Mouse (Mus musculus) left cerebral cortex, adult 2 months (tissue): Measurements from ENCODE around the gene Ap5z1. TPM values are rescaled to one million over a fixed set of nuclear protein-coding genes. Genes with fewer than 3 reads are reported as not detected.

Source experiments
- DNase-seq, 2 experiments: peaks; one replicate each; pipeline ENCODE4 v3.0.0; 2021 to 2022; ENCODE audit warnings: low spot score in 2 of 2, mixed read lengths in 1 of 2; ENCODE audit errors: extremely low spot score in 1 of 2
- H3K27ac ChIP-seq: fragments of 200-600 bp; 2 replicates; pipeline ENCODE4 v1.8.1; 2022
- H3K4me3 ChIP-seq: fragments of 200-600 bp; 2 replicates; pipeline ENCODE4 v1.8.1; 2022
- CTCF ChIP-seq: fragments of 200-600 bp; IDR thresholded peaks from 2 replicates; pipeline ENCODE4 v1.8.1; 2022; ENCODE audit warnings: antibody characterized with exemption, mild to moderate bottlenecking, moderate library complexity
- intact Hi-C: fragments of 180-260 bp; cut with DNase I; formaldehyde crosslinking; loops from one replicate; pipeline ENCODE4 v1.15.1; 2025
- total RNA-seq, 2 experiments: library from RNA; stranded (reverse); gene quantifications; 2 replicates each; pipeline ENCODE4 v1.2.3; 2021

Ap5z1 gene
- total RNA-seq, 2 experiments from 2014 or later, result 22.2 to 22.6 TPM

GRCm38 (mm10) chr5:142424627-142425349 lies 39.0 kb upstream of the Ap5z1 start:
- TF ChIP-seq CTCF, result no peak
- DNase-seq, result no peak
- intact Hi-C loops, result no loop called here
- Histone ChIP-seq H3K4me3 (no peak overlapping the region), H3K27ac (peak overlapping the region; percentile 72)

- Histone ChIP-seq H3K27ac (no peak overlapping the region), H3K4me3 (no peak overlapping the region)
- no peak for DNase-seq
- TF ChIP-seq CTCF, result no peak
- intact Hi-C loops, result no loop called here
Observed at GRCm38 (mm10) chr5:142426476-142426875, 37.3 kb upstream of the Ap5z1 start.

- no peak for DNase-seq
- intact Hi-C loops, result no loop called here
- Histone ChIP-seq H3K27ac (no peak overlapping the region), H3K4me3 (no peak overlapping the region)
- TF ChIP-seq CTCF, result no peak
Observed at GRCm38 (mm10) chr5:142427876-142428275, 35.9 kb upstream of the Ap5z1 start.

DNA sequence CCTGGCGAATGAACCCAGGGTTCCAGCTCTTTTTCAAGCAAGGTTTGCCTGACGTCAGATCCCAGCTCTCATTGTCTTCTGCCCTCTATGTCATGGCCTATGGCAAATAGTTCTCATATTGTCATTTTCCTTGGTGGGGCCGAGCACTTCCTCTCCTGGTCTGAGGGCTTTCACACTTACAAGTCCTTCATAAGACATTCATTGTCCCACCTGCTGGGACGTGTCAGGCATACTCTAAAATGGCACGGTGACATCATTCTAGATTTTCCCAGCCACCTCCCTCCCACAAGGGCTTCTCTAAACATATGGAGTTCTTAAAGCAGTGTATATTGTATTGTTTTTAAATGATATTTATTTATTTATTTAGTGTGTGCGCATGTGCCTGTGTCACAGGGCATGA lies 35.1 kb upstream of the Ap5z1 start:
- TF ChIP-seq CTCF, result no peak
- H3K27ac ChIP-seq, result no peak overlapping the region
- intact Hi-C loops, result no loop called here
- no peak for DNase-seq
- no peak overlapping the region for H3K4me3 ChIP-seq

GRCm38 (mm10) chr5:142431029-142431428 lies 32.7 kb upstream of the Ap5z1 start:
- intact Hi-C loops, result no loop called here
- no peak overlapping the region for H3K27ac ChIP-seq
- no peak overlapping the region for H3K4me3 ChIP-seq
- no peak for TF ChIP-seq CTCF
- DNase-seq, result no peak

GRCm38 (mm10) chr5:142431811-142432434 lies 31.8 kb upstream of the Ap5z1 start:
- H3K27ac ChIP-seq, result peak overlapping the region; percentile 72
- TF ChIP-seq CTCF, result no peak

GRCm38 (mm10) chr5:142432695-142433094 lies 31.0 kb upstream of the Ap5z1 start:
- intact Hi-C loops, result no loop called here
- no peak for TF ChIP-seq CTCF
- Histone ChIP-seq H3K4me3 (no peak overlapping the region), H3K27ac (peak overlapping the region; percentile 89)
- no peak for DNase-seq

More at GRCm38 (mm10) chr5:142431811-142432434, 31.8 kb upstream of the Ap5z1 start:
- no peak overlapping the region for H3K4me3 ChIP-seq
- intact Hi-C loops, result no loop called here
- DNase-seq, result no peak

DNA sequence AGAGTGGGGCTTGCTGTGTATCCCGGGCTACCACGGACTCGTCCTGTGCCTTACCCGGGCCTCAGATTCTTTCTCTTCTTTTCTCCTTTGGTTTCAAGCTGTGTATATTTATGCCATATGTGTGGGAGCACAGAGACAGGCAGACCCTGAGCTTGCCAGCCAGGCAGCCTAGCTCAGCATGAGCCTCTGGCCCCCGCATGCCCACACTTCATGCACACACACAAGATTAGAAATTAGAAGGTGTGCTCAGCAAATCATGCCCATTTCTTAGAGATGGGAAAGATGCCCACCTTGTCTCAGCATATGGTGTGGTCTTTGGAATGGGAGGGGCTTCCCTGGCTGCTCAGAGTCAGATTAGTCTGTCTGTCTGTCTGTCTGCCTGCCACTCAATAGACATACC lies 29.7 kb upstream of the Ap5z1 start:
- no peak for TF ChIP-seq CTCF
- intact Hi-C loops, result no loop called here
- peak overlapping the region; percentile 89 for H3K27ac ChIP-seq
- no peak overlapping the region for H3K4me3 ChIP-seq
- peak in 1 of 2 experiments; percentile 51 for DNase-seq

DNA sequence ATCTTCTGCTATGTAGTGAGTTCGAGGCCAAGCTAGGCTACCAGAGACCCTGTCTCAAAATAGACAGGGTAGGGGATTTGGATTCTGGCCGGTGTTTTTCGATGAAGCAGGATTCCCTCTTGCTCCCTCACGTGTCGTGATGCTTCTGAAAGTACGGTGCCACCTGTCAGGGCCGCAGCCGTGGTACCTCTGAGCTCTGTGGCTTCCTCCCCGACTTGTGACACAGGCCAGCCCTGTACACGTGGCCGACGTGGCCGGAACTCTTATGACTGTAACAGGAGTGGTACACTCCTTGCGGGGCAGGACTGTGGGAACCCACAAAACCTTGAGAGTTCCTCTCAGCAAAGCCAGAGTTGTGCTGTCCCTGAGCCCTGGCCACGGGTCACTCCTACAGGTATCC lies 28.0 kb upstream of the Ap5z1 start:
- TF ChIP-seq CTCF, result no peak
- no peak overlapping the region for H3K27ac ChIP-seq
- intact Hi-C loops, result no loop called here
- no peak for DNase-seq
- no peak overlapping the region for H3K4me3 ChIP-seq

- TF ChIP-seq CTCF, result no peak
- peak; percentile 53 to 68 for DNase-seq
- Histone ChIP-seq H3K4me3 (no peak overlapping the region), H3K27ac (peak overlapping the region; percentile 76)
- intact Hi-C loops, result loop anchor here (2.0 kb wide), 2 partner anchors 34 to 62 kb away; no protein-coding TSS in a partner anchor
Observed at GRCm38 (mm10) chr5:142438380-142438938, 25.3 kb upstream of the Ap5z1 start.

DNA sequence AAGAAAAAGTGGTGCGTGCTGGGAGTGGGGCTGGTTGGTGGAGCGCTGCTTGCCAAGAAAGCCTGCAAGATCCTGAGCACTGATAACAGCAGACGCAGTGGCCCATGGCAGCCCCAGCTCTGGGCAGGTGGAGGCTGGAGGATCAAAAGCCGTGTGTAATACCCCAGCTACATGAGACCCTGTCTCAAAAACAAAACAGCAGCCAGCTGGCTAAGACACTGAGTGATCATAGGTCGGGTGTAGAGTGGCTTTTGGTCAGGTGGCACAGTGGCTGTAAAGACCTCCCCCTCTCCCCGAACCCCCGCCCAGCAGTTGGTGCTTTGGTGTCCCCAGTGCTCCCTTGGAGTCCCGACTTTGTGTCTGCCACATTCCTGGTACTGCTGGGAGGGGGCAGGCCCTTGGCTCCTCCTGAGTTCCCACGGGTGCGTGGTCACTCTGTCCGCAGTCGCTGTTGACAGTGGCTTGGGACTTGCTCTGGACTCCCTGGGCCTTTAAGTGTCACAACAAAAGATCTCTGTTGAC lies 23.8 kb upstream of the Ap5z1 start:
- TF ChIP-seq CTCF, result no peak
- DNase-seq, result no peak
- Histone ChIP-seq H3K27ac (peak overlapping the region; percentile 79), H3K4me3 (peak overlapping the region; percentile 26)
- intact Hi-C loops, result loop anchor here (2.0 kb wide), 3 partner anchors 35 to 73 kb away; no protein-coding TSS in a partner anchor
